Mouse (Mus musculus) embryonic stem cell, embryonic (primary cell): ENCODE measurements at regions not wholly inside any gene's neighbourhood (a gene's known extent, or its start where the extent isn't known, plus 50 kb on each side); places are given as distances from the start of the nearest gene placed in this dataset.

Source experiments
- CTCF ChIA-PET, 4 experiments: fragments of 300-600 bp in 2 of 4; fragments of 350-600 bp in 2 of 4; sonication (Branson Sonifier 250); formaldehyde crosslinking; loops; one replicate each; lab custom pipeline; 2022; ENCODE audit warnings: inconsistent platforms in 2 of 4; lab: Charles Lee
- POLR2A ChIA-PET, 4 experiments: fragments of 300-600 bp in 2 of 4; fragments of 350-600 bp in 2 of 4; sonication (Branson Sonifier 250); formaldehyde crosslinking; loops; one replicate each; lab custom pipeline; 2022; ENCODE audit warnings: antibody characterized with exemption in 4 of 4, inconsistent platforms in 1 of 4; lab: Charles Lee

DNA sequence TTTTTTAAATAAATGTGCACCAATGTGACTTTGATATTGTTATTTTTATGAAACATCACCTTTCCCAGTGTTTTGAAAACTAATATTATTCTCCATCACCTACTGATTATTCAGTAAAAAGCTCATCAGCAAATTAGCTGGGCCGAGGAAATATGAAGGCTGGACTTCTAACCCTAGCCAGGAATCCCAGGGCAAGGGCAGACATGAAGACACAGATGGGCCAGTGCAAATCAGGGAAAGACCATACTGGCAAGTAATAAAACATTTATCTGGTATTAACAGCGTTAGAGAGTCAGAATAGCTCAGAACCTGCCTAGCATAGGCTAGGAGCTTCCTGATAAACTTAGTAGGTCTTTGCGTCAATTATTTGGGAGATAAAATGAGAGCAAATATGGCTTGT lies 590.3 kb upstream of the Cenpq start:
- ChIA-PET CTCF (no interaction called here), POLR2A (no interaction called here)

GRCm38 (mm10) chr17:41512041-41512440 lies 577.2 kb upstream of the Cenpq start:
- POLR2A ChIA-PET = no interaction called here
- CTCF ChIA-PET = no interaction called here

DNA sequence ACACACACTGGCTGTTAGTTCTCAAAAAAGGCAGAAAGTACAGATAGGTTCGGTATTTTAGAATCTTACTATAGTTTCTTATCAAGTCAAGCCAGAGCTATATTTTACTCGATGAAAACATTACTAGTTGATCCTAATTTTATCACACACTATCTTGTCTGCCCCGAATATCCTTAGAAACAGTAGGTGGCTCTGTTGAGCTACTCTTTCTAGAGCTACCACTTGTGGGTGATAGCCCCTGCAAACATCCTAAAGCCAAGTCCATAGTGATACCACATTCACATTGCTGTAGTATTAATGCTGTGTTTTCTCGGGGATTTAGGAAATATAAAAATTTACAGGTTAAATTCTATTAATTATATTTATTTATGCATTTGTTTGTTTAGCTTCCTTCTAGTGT lies 570.2 kb upstream of the Cenpq start:
- POLR2A ChIA-PET = no interaction called here
- CTCF ChIA-PET = interaction anchor here in 2 of 4 experiments (0.6 to 0.7 kb wide), 3 partner anchors 77 to 897 kb away, joined by 3 to 7 read pairs (median 3); partner anchors contain the start of gene Ptchd4 (in 1 of the 2)
